Mouse (Mus musculus): Measurements from ENCODE around the gene Thbs4.

GRCm38 (mm10) chr13:92743337-92743736, 51.3 kb downstream of the Thbs4 start:
- TF ChIP-seq HCFC1 (IDR thresholded peaks at IDR 0.05; ENCODE audit: borderline replicate concordance, insufficient read depth, low read length) (no peak), CHD2 (IDR thresholded peaks at IDR 0.05; ENCODE audit: low read depth, low read length) (no peak), MAFK (IDR thresholded peaks at IDR 0.05; ENCODE audit: insufficient read depth, low read depth, low read length) (no peak), ZNF384 (IDR thresholded peaks at IDR 0.05; ENCODE audit: low read depth, low read length) (no peak)
